Mouse (Mus musculus): ENCODE results near the gene Trim27. TPM values are rescaled to one million over a fixed set of nuclear protein-coding genes. Genes with fewer than 3 reads are reported as not detected.

Gene Trim27
- polyA plus RNA-seq, 1 experiment from 2014 or later, result 81.0 TPM

DNA sequence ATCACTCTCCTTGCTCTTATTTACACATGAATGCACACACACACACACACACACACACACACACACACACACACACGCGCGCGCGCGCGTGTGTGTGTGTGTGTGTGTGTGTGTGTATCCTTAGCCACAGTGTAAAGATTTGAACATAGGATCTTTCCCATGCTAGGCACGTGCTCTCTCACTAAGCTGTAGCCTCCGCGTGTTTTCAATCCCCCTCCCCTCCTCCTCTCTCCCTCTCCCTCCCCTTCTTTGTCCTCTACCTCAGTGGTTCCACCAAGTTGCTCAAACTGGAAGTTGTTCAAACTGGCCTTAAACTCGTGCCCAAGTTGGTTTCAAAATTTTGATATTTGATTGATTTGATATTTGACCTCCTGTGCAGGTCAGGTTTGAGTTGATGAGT is 2.5 kb upstream of the Trim27 start:
- Histone ChIP-seq H3K4me2 (no peak overlapping the region), H3K4me1 (peaks cover 27% of the 10 kb centered on the region), H3K4me3 (no peak overlapping the region), H3K27me3 (replicated peaks) (no peaks in the 10 kb centered on the region), H3K9ac (no peak overlapping the region), H3K27ac (no peak overlapping the region), H3K9me3 (no peaks in the 10 kb centered on the region), H3K36me3 (replicated peaks) (no peaks in the 10 kb centered on the region)
- 58% methylated on average over 11 of the region's 11 CpGs for WGBS
- no peak for ATAC-seq (replicated peaks)

GRCm38 (mm10) chr13:21177657-21178056 is 1.6 kb upstream of the Trim27 start:
- peaks cover 32% of the 10 kb centered on the region for H3K4me1 ChIP-seq
- no peak overlapping the region for H3K4me2 ChIP-seq
- 71% methylated on average over 5 of the region's 5 CpGs for WGBS
- ATAC-seq (replicated peaks), result no peak
- H3K4me3 ChIP-seq, result no peak overlapping the region
- H3K27ac ChIP-seq, result no peak overlapping the region
- no peak overlapping the region for H3K9ac ChIP-seq
- H3K9me3 ChIP-seq, result no peaks in the 10 kb centered on the region
- H3K27me3 ChIP-seq (replicated peaks), result no peaks in the 10 kb centered on the region
- peaks cover 4% of the 10 kb centered on the region; the same call in 1 of the 2 replicates for H3K36me3 ChIP-seq (replicated peaks)

- Histone ChIP-seq H3K9me3 (no peaks in the 10 kb centered on the region), H3K4me3 (no peak overlapping the region), H3K27me3 (replicated peaks) (no peaks in the 10 kb centered on the region), H3K36me3 (replicated peaks) (peaks cover 4% of the 10 kb centered on the region; the same call in 1 of the 2 replicates), H3K27ac (no peak overlapping the region), H3K4me2 (no peak overlapping the region), H3K9ac (no peak overlapping the region), H3K4me1 (peaks cover 33% of the 10 kb centered on the region)
- 85% methylated on average over 5 of the region's 5 CpGs for WGBS
- no peak for ATAC-seq (replicated peaks)
Measured at GRCm38 (mm10) chr13:21178364-21178763, 881 bp upstream of the Trim27 start.

GRCm38 (mm10) chr13:21179724-21180550 is 692 bp downstream of the Trim27 start:
- peak; percentile 97 for ATAC-seq (replicated peaks)
- Histone ChIP-seq H3K4me2 (peak overlapping the region; percentile 73), H3K36me3 (replicated peaks) (peaks cover 12% of the 10 kb centered on the region; the same call in 1 of the 2 replicates), H3K27me3 (replicated peaks) (no peaks in the 10 kb centered on the region), H3K27ac (peak overlapping the region; percentile 98), H3K9ac (peak overlapping the region; percentile 78), H3K4me1 (peaks cover 31% of the 10 kb centered on the region), H3K4me3 (peak overlapping the region; percentile 100), H3K9me3 (no peaks in the 10 kb centered on the region)
- 2% methylated on average over 80 of the region's 80 CpGs for WGBS

GRCm38 (mm10) chr13:21180551-21181530 is 1.6 kb downstream of the Trim27 start:
- under 1% methylated on average over 71 of the region's 71 CpGs for WGBS
- H3K36me3 ChIP-seq (replicated peaks), result peaks cover 12% of the 10 kb centered on the region; the same call in 1 of the 2 replicates
- H3K4me2 ChIP-seq, result peak overlapping the region; percentile 73
- no peaks in the 10 kb centered on the region for H3K27me3 ChIP-seq (replicated peaks)
- H3K27ac ChIP-seq, result peak overlapping the region; percentile 98
- peaks cover 31% of the 10 kb centered on the region for H3K4me1 ChIP-seq
- H3K9ac ChIP-seq, result peak overlapping the region; percentile 78
- H3K9me3 ChIP-seq, result no peaks in the 10 kb centered on the region
- H3K4me3 ChIP-seq, result peak overlapping the region; percentile 100
- peak; percentile 61 for ATAC-seq (replicated peaks)

- peak overlapping the region; percentile 73 for H3K4me2 ChIP-seq
- H3K4me1 ChIP-seq, result peaks cover 31% of the 10 kb centered on the region
- H3K27ac ChIP-seq, result no peak overlapping the region
- ATAC-seq (replicated peaks), result no peak
- H3K36me3 ChIP-seq (replicated peaks), result peaks cover 17% of the 10 kb centered on the region; the same call in 1 of the 2 replicates
- H3K9me3 ChIP-seq, result no peaks in the 10 kb centered on the region
- WGBS, result 68% methylated on average over 7 of the region's 7 CpGs
- peak overlapping the region; percentile 100 for H3K4me3 ChIP-seq
- H3K27me3 ChIP-seq (replicated peaks), result no peaks in the 10 kb centered on the region
- 0 out of 2 replicates have a peak overlapping the region, but pooled peaks have one; percentile 24 for H3K9ac ChIP-seq
Measured at GRCm38 (mm10) chr13:21181996-21182395, 2.8 kb downstream of the Trim27 start.

- no peak overlapping the region for H3K4me3 ChIP-seq
Measured at GRCm38 (mm10) chr13:21183066-21183465, 3.8 kb downstream of the Trim27 start.

GRCm38 (mm10) chr13:21183661-21184060 is 4.4 kb downstream of the Trim27 start:
- WGBS, result 97% methylated on average over 7 of the region's 7 CpGs
- H3K4me1 ChIP-seq, result peaks cover 31% of the 10 kb centered on the region
- no peaks in the 10 kb centered on the region for H3K27me3 ChIP-seq (replicated peaks)
- no peak overlapping the region for H3K4me3 ChIP-seq
- H3K9ac ChIP-seq, result no peak overlapping the region
- no peak overlapping the region for H3K27ac ChIP-seq
- H3K4me2 ChIP-seq, result no peak overlapping the region
- H3K9me3 ChIP-seq, result no peaks in the 10 kb centered on the region
- H3K36me3 ChIP-seq (replicated peaks), result peaks cover 34% of the 10 kb centered on the region
- no peak for ATAC-seq (replicated peaks)

More at GRCm38 (mm10) chr13:21183066-21183465, 3.8 kb downstream of the Trim27 start:
- Histone ChIP-seq H3K9me3 (no peaks in the 10 kb centered on the region), H3K27ac (no peak overlapping the region), H3K4me2 (no peak overlapping the region), H3K27me3 (replicated peaks) (no peaks in the 10 kb centered on the region), H3K36me3 (replicated peaks) (peaks cover 28% of the 10 kb centered on the region; the same call in 1 of the 2 replicates), H3K9ac (no peak overlapping the region), H3K4me1 (peaks cover 31% of the 10 kb centered on the region)
- no peak for ATAC-seq (replicated peaks)
- WGBS, result 95% methylated on average over 6 of the region's 6 CpGs

DNA sequence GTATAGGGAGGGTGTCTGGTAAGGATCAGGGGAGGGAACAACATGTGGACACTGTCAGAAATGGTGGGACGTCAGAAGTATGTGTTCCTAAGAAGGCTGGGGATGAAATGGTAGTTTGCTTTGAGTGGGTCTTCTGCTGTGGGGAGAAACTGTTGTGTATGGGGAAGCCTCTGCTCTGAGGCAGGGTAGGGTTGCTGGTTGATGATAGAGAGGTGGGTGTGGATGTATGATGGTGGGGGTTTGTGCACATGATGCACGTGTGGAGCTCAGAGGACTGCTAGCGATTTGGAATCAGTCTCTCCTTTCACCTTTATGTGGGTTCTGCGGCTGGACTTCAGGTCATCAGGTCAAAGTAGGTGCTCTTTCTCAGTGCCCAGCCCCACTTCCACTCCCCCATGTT is 6.3 kb downstream of the Trim27 start:
- H3K27me3 ChIP-seq (replicated peaks), result no peaks in the 10 kb centered on the region
- peaks cover 51% of the 10 kb centered on the region for H3K36me3 ChIP-seq (replicated peaks)
- 91% methylated on average over 4 of the region's 4 CpGs for WGBS
- H3K9me3 ChIP-seq, result no peaks in the 10 kb centered on the region
- no peak overlapping the region for H3K4me3 ChIP-seq
- no peak for ATAC-seq (replicated peaks)
- no peak overlapping the region for H3K27ac ChIP-seq
- peaks cover 24% of the 10 kb centered on the region for H3K4me1 ChIP-seq
- H3K9ac ChIP-seq, result no peak overlapping the region
- H3K4me2 ChIP-seq, result no peak overlapping the region

GRCm38 (mm10) chr13:21195406-21196228 is 16.4 kb downstream of the Trim27 start:
- H3K36me3 ChIP-seq (replicated peaks), result peaks cover 28% of the 10 kb centered on the region
- WGBS, result 91% methylated on average over 10 of the region's 10 CpGs
- H3K4me3 ChIP-seq, result no peak overlapping the region
- no peak overlapping the region for H3K4me2 ChIP-seq
- H3K9ac ChIP-seq, result no peak overlapping the region
- H3K27me3 ChIP-seq (replicated peaks), result no peaks in the 10 kb centered on the region
- H3K27ac ChIP-seq, result no peak overlapping the region
- peaks cover 5% of the 10 kb centered on the region; the same call in 1 of the 2 replicates for H3K4me1 ChIP-seq
- no peak for ATAC-seq (replicated peaks)
- no peaks in the 10 kb centered on the region for H3K9me3 ChIP-seq

GRCm38 (mm10) chr13:21197721-21198120 is 18.5 kb downstream of the Trim27 start:
- H3K4me3 ChIP-seq, result no peak overlapping the region
- no peak for ATAC-seq (replicated peaks)
- no peak overlapping the region for H3K9ac ChIP-seq
- H3K4me1 ChIP-seq, result peaks cover 5% of the 10 kb centered on the region; the same call in 1 of the 2 replicates
- H3K9me3 ChIP-seq, result no peaks in the 10 kb centered on the region
- no peaks in the 10 kb centered on the region for H3K27me3 ChIP-seq (replicated peaks)
- peaks cover 8% of the 10 kb centered on the region for H3K36me3 ChIP-seq (replicated peaks)
- WGBS, result 86% methylated on average over 5 of the region's 5 CpGs
- H3K27ac ChIP-seq, result no peak overlapping the region
- H3K4me2 ChIP-seq, result no peak overlapping the region
